Mouse (Mus musculus) liver (tissue): ENCODE measurements around the gene Cyp4f39.
"Not testable (repeated sequence)": the region's sequence is repeated elsewhere in the genome, so short reads cannot be mapped to it uniquely, and the experiment has no call there.

ENCODE experiments used
- DNase-seq: peaks from one replicate; pipeline ENCODE4 v3.0.0-alpha.2; 2020; ENCODE audit warnings: mixed read lengths

Cyp4f39 gene

GRCm38 (mm10) chr17:32477204-32477603, 24.7 kb downstream of the Cyp4f39 start:
- DNase-seq: peak; percentile 9

GRCm38 (mm10) chr17:32478727-32479126, 26.2 kb downstream of the Cyp4f39 start:
- no peak for DNase-seq

- peak; percentile 19 for DNase-seq
Measured at GRCm38 (mm10) chr17:32479554-32480506, 27.3 kb downstream of the Cyp4f39 start.

GRCm38 (mm10) chr17:32481766-32482165, 29.2 kb downstream of the Cyp4f39 start:
- DNase-seq: no peak

- peak; percentile 56 for DNase-seq
Measured at GRCm38 (mm10) chr17:32483200-32483599, 30.7 kb downstream of the Cyp4f39 start.

- DNase-seq: peak; percentile 42
Measured at GRCm38 (mm10) chr17:32492349-32492980, 39.9 kb downstream of the Cyp4f39 start.

- peak; percentile 63 for DNase-seq
Measured at GRCm38 (mm10) chr17:32494601-32495000, 42.1 kb downstream of the Cyp4f39 start.

GRCm38 (mm10) chr17:32500511-32500910, 48.0 kb downstream of the Cyp4f39 start:
- DNase-seq: not testable (repeated sequence)

- DNase-seq: no peak
Measured at GRCm38 (mm10) chr17:32501051-32501450, 48.5 kb downstream of the Cyp4f39 start.

GRCm38 (mm10) chr17:32503111-32503510, 50.6 kb downstream of the Cyp4f39 start:
- DNase-seq: no peak

GRCm38 (mm10) chr17:32505851-32506728, 53.6 kb downstream of the Cyp4f39 start, which contains the start of gene Cyp4f17:
Cyp4f17 (plus strand) TSS chr17:32506050.
- peak; percentile 71 for DNase-seq

- DNase-seq: no peak
Measured at GRCm38 (mm10) chr17:32506729-32507245, 54.3 kb downstream of the Cyp4f39 start.

GRCm38 (mm10) chr17:32516126-32516525, 63.6 kb downstream of the Cyp4f39 start:
- no peak for DNase-seq

- no peak for DNase-seq
Measured at GRCm38 (mm10) chr17:32521981-32522380, 69.5 kb downstream of the Cyp4f39 start.

GRCm38 (mm10) chr17:32522386-32522785, 69.9 kb downstream of the Cyp4f39 start:
- no peak for DNase-seq

GRCm38 (mm10) chr17:32522816-32523215, 70.3 kb downstream of the Cyp4f39 start:
- no peak for DNase-seq

GRCm38 (mm10) chr17:32523895-32524294, 71.4 kb downstream of the Cyp4f39 start:
- no peak for DNase-seq

- not testable (repeated sequence) for DNase-seq
Measured at GRCm38 (mm10) chr17:32526341-32526740, 73.8 kb downstream of the Cyp4f39 start.

GRCm38 (mm10) chr17:32527748-32528147, 75.2 kb downstream of the Cyp4f39 start:
- no peak for DNase-seq

- DNase-seq: peak; percentile 85
Measured at GRCm38 (mm10) chr17:32528408-32529337, 76.2 kb downstream of the Cyp4f39 start.

GRCm38 (mm10) chr17:32532356-32532755, 79.8 kb downstream of the Cyp4f39 start:
- DNase-seq: not testable (repeated sequence)
